Mouse (Mus musculus) intestine, postnatal 0 days (tissue): ENCODE measurements around the gene Rars. TPM values are rescaled to one million over a fixed set of nuclear protein-coding genes. Genes with fewer than 3 reads are reported as not detected.
"Not testable (repeated sequence)": the region's sequence is repeated elsewhere in the genome, so short reads cannot be mapped to it uniquely, and the experiment has no call there.

Experiments
- ATAC-seq: fragments of 200-750 bp; cut with Nextera tagmentation; 2 replicates; pipeline ENCODE4 v1.8.0; 2017; ENCODE audit warnings: mild to moderate bottlenecking, moderate TSS enrichment, moderate library complexity
- H3K27ac ChIP-seq: fragments of 300-500 bp; sonication (generic); 2 replicates; pipeline ENCODE4 v1.5.1; 2014; ENCODE audit warnings: mild to moderate bottlenecking, low read depth, low read length, moderate library complexity
- H3K27me3 ChIP-seq: fragments of 300-500 bp; sonication (generic); replicated peaks from 2 replicates; pipeline ENCODE4 v1.6.1; 2014; ENCODE audit warnings: low read length, mixed read lengths; ENCODE audit not compliant: control insufficient read depth, insufficient read depth
- H3K36me3 ChIP-seq: fragments of 300-500 bp; sonication (generic); 2 replicates; pipeline ENCODE4 v1.6.1; 2014; ENCODE audit warnings: mild to moderate bottlenecking, moderate library complexity; ENCODE audit not compliant: control insufficient read depth, insufficient read depth
- H3K4me1 ChIP-seq: fragments of 300-500 bp; sonication (generic); replicated peaks from 2 replicates; pipeline ENCODE4 v1.6.1; 2014; ENCODE audit warnings: antibody characterized with exemption, low read length, mixed read lengths; ENCODE audit not compliant: control insufficient read depth, insufficient read depth
- H3K4me2 ChIP-seq: fragments of 300-500 bp; sonication (generic); replicated peaks from 2 replicates; pipeline ENCODE4 v1.6.1; 2014; ENCODE audit warnings: low read depth, mild to moderate bottlenecking, moderate library complexity
- H3K4me3 ChIP-seq: fragments of 300-500 bp; sonication (generic); 2 replicates; pipeline ENCODE4 v1.5.1; 2014; ENCODE audit warnings: low read depth, low read length
- H3K9ac ChIP-seq: fragments of 300-500 bp; sonication (generic); 2 replicates; pipeline ENCODE4 v1.6.1; 2014; ENCODE audit warnings: mild to moderate bottlenecking, low read depth, low read length
- H3K9me3 ChIP-seq: fragments of 300-500 bp; sonication (generic); 2 replicates; pipeline ENCODE4 v1.6.1; 2016; ENCODE audit warnings: mixed run types; ENCODE audit not compliant: control insufficient read depth
- CTCF ChIP-seq: sonication (generic); IDR thresholded peaks from 2 replicates; pipeline ENCODE4 v1.5.1; 2016; ENCODE audit warnings: low read depth, mild to moderate bottlenecking, control low read depth, antibody characterized with exemption, moderate library complexity
- WGBS: fragments of 180-500 bp; shearing (Covaris S2); extraction: QIAGEN DNeasy Blood & Tissue Kit; methylation state at CpG from one replicate; pipeline ENCODE4 v1.1.7; 2014; 5-methylcytosine and 5-hydroxymethylcytosine counted together
- polyA plus RNA-seq: library from polyadenylated mRNA; unstranded; fragments of >200 nt; fragmentation: Nextera tagmentation; extraction: Ambion mirVana; gene quantifications from 2 replicates; pipeline ENCODE4 v1.2.1, GENCODE M21; 2015

The Rars gene
- polyA plus RNA-seq, 1 experiment from 2014 or later, result 82.3 TPM

- 90% methylated on average over 5 of the region's 5 CpGs for WGBS
- no peak for ATAC-seq
- no peak overlapping the region for H3K9ac ChIP-seq
- no peak overlapping the region for H3K4me2 ChIP-seq
- H3K36me3 ChIP-seq, result peaks cover 28% of the 10 kb centered on the region
- no peaks in the 10 kb centered on the region for H3K4me1 ChIP-seq
- no peak overlapping the region for H3K27ac ChIP-seq
- TF ChIP-seq CTCF, result no peak
- no peak overlapping the region for H3K4me3 ChIP-seq
- H3K27me3 ChIP-seq, result no peaks in the 10 kb centered on the region
- no peaks in the 10 kb centered on the region for H3K9me3 ChIP-seq
These were observed 20.6 kb upstream of the Rars start for GRCm38 (mm10) chr11:35854941-35855340.

- Histone ChIP-seq H3K27ac (no peak overlapping the region), H3K9ac (no peak overlapping the region), H3K4me1 (no peaks in the 10 kb centered on the region), H3K36me3 (peaks cover 36% of the 10 kb centered on the region), H3K4me3 (no peak overlapping the region), H3K9me3 (no peaks in the 10 kb centered on the region), H3K27me3 (no peaks in the 10 kb centered on the region), H3K4me2 (no peak overlapping the region)
- TF ChIP-seq CTCF, result 0 out of 2 replicates have a peak, but pooled peaks have one; percentile 15
- WGBS, result 96% methylated on average over 4 of the region's 4 CpGs
- ATAC-seq, result no peak
These were observed 19.3 kb upstream of the Rars start for GRCm38 (mm10) chr11:35853651-35854050.

GRCm38 (mm10) chr11:35852731-35853130 lies 18.4 kb upstream of the Rars start:
- Histone ChIP-seq H3K4me2 (no peak overlapping the region), H3K27ac (no peak overlapping the region), H3K9me3 (no peaks in the 10 kb centered on the region), H3K27me3 (no peaks in the 10 kb centered on the region), H3K36me3 (peaks cover 39% of the 10 kb centered on the region), H3K4me1 (no peaks in the 10 kb centered on the region), H3K9ac (no peak overlapping the region), H3K4me3 (no peak overlapping the region)
- no peak for ATAC-seq
- peak; percentile 74 for TF ChIP-seq CTCF
- WGBS, result 61% methylated on average over 4 of the region's 4 CpGs

GRCm38 (mm10) chr11:35844299-35844698 lies 10.0 kb upstream of the Rars start:
- Histone ChIP-seq H3K9me3 (no peaks in the 10 kb centered on the region), H3K4me2 (no peak overlapping the region), H3K4me1 (no peaks in the 10 kb centered on the region), H3K9ac (no peak overlapping the region), H3K27me3 (no peaks in the 10 kb centered on the region), H3K4me3 (no peak overlapping the region), H3K27ac (no peak overlapping the region), H3K36me3 (peaks cover 31% of the 10 kb centered on the region; the same call in 1 of the 2 replicates)
- no peak for ATAC-seq
- TF ChIP-seq CTCF, result no peak
- 91% methylated on average over 9 of the region's 9 CpGs for WGBS

GRCm38 (mm10) chr11:35842560-35842959 lies 8.3 kb upstream of the Rars start:
- H3K9me3 ChIP-seq, H3K27ac ChIP-seq, H3K27me3 ChIP-seq, H3K9ac ChIP-seq, H3K4me2 ChIP-seq, H3K4me1 ChIP-seq, H3K4me3 ChIP-seq, ATAC-seq: not testable (repeated sequence)
- TF ChIP-seq CTCF, result peak; percentile 9; the same call in 1 of the 2 replicates
- 86% methylated on average over 4 of the region's 4 CpGs for WGBS
- peaks cover 22% of the 10 kb centered on the region; the same call in 1 of the 2 replicates for H3K36me3 ChIP-seq

GRCm38 (mm10) chr11:35841738-35842325 lies 7.5 kb upstream of the Rars start:
- Histone ChIP-seq H3K27ac (no peak overlapping the region), H3K27me3 (no peaks in the 10 kb centered on the region), H3K4me2 (no peak overlapping the region), H3K4me1 (no peaks in the 10 kb centered on the region), H3K9ac (no peak overlapping the region), H3K9me3 (no peaks in the 10 kb centered on the region), H3K36me3 (peaks cover 17% of the 10 kb centered on the region; the same call in 1 of the 2 replicates), H3K4me3 (no peak overlapping the region)
- WGBS, result 91% methylated on average over 21 of the region's 21 CpGs
- ATAC-seq, result no peak
- no peak for TF ChIP-seq CTCF

- peaks cover 17% of the 10 kb centered on the region; the same call in 1 of the 2 replicates for H3K36me3 ChIP-seq
- H3K4me2 ChIP-seq, H3K4me3 ChIP-seq, H3K27me3 ChIP-seq, H3K9me3 ChIP-seq, H3K4me1 ChIP-seq, ATAC-seq, H3K9ac ChIP-seq, H3K27ac ChIP-seq: not testable (repeated sequence)
- WGBS, result 94% methylated on average over 4 of the region's 4 CpGs
These were observed 6.5 kb upstream of the Rars start for GRCm38 (mm10) chr11:35840806-35841205.
